Mouse (Mus musculus) cortical plate, adult 2 months (tissue): ENCODE data around the gene Tnnc2.

Source experiments
- CTCF ChIP-seq: fragments of 200-500 bp; IDR thresholded peaks from 2 replicates; pipeline ENCODE4 v1.5.1; 2011; ENCODE audit warnings: mild to moderate bottlenecking, control low read depth, low read length; ENCODE audit not compliant: insufficient read depth; ENCODE audit errors: extremely low read depth
- POLR2A ChIP-seq: fragments of 200-500 bp; IDR thresholded peaks from 2 replicates; pipeline ENCODE4 v1.6.1; 2011; ENCODE audit warnings: mild to moderate bottlenecking, low read length, control low read depth; ENCODE audit not compliant: insufficient read depth; ENCODE audit errors: extremely low read depth

DNA sequence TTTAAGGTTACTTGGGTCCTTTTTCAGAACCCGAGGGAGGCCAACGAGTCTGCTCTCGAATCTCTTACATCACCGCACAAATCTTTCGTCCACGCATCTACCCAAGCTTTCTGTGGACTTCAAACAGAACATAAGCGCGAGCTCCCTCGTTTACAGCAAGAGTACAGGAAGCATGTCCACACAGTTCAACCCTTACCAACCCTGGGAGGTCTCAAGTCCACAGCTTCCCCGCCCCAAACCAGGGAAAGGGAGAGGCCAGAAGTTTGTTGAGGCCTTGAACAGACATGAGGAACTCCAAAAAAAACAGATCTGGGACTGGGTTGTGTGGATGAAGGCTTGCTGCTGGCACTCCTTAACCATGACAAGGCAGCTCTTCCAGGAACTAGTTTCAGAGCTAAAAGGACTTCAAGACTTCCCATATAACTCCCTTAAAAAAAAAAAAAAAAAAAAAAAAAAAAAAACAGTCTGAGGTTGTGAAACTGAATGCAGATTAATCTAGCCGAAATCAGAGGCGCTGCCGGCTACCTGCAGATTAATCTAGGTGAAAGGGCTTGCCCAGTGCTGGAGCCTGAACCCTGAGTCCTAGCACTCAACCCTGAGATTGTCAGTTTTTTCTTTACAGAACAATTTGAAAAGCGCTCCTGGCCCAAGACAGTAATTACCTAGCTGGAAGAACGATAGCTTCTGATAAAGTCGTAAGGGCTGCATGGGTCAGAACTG is 23.6 kb upstream of the Tnnc2 start:
- TF ChIP-seq CTCF (no peak), POLR2A (no peak)
